Mouse (Mus musculus) intestine, postnatal 0 days (tissue): ENCODE results near the gene Nfe2l3. TPM values are rescaled to one million over a fixed set of nuclear protein-coding genes. Genes with fewer than 3 reads are reported as not detected.
A peak's percentile ranks its signal among the peaks of the same experiment; 100 is the strongest.
"Not testable (repeated sequence)": the region's sequence is repeated elsewhere in the genome, so short reads cannot be mapped to it uniquely, and the experiment has no call there.

Experiments used
- ATAC-seq: fragments of 200-750 bp; cut with Nextera tagmentation; 2 replicates; pipeline ENCODE4 v1.8.0; 2017; ENCODE audit warnings: mild to moderate bottlenecking, moderate TSS enrichment, moderate library complexity
- H3K27ac ChIP-seq: fragments of 300-500 bp; sonication (generic); 2 replicates; pipeline ENCODE4 v1.5.1; 2014; ENCODE audit warnings: mild to moderate bottlenecking, low read depth, low read length, moderate library complexity
- H3K27me3 ChIP-seq: fragments of 300-500 bp; sonication (generic); replicated peaks from 2 replicates; pipeline ENCODE4 v1.6.1; 2014; ENCODE audit warnings: low read length, mixed read lengths; ENCODE audit not compliant: control insufficient read depth, insufficient read depth
- H3K36me3 ChIP-seq: fragments of 300-500 bp; sonication (generic); 2 replicates; pipeline ENCODE4 v1.6.1; 2014; ENCODE audit warnings: mild to moderate bottlenecking, moderate library complexity; ENCODE audit not compliant: control insufficient read depth, insufficient read depth
- H3K4me1 ChIP-seq: fragments of 300-500 bp; sonication (generic); replicated peaks from 2 replicates; pipeline ENCODE4 v1.6.1; 2014; ENCODE audit warnings: antibody characterized with exemption, low read length, mixed read lengths; ENCODE audit not compliant: control insufficient read depth, insufficient read depth
- H3K4me2 ChIP-seq: fragments of 300-500 bp; sonication (generic); replicated peaks from 2 replicates; pipeline ENCODE4 v1.6.1; 2014; ENCODE audit warnings: low read depth, mild to moderate bottlenecking, moderate library complexity
- H3K4me3 ChIP-seq: fragments of 300-500 bp; sonication (generic); 2 replicates; pipeline ENCODE4 v1.5.1; 2014; ENCODE audit warnings: low read depth, low read length
- H3K9ac ChIP-seq: fragments of 300-500 bp; sonication (generic); 2 replicates; pipeline ENCODE4 v1.6.1; 2014; ENCODE audit warnings: mild to moderate bottlenecking, low read depth, low read length
- H3K9me3 ChIP-seq: fragments of 300-500 bp; sonication (generic); 2 replicates; pipeline ENCODE4 v1.6.1; 2016; ENCODE audit warnings: mixed run types; ENCODE audit not compliant: control insufficient read depth
- CTCF ChIP-seq: sonication (generic); IDR thresholded peaks from 2 replicates; pipeline ENCODE4 v1.5.1; 2016; ENCODE audit warnings: low read depth, mild to moderate bottlenecking, control low read depth, antibody characterized with exemption, moderate library complexity
- WGBS: fragments of 180-500 bp; shearing (Covaris S2); extraction: QIAGEN DNeasy Blood & Tissue Kit; methylation state at CpG from one replicate; pipeline ENCODE4 v1.1.7; 2014; 5-methylcytosine and 5-hydroxymethylcytosine counted together
- polyA plus RNA-seq: library from polyadenylated mRNA; unstranded; fragments of >200 nt; fragmentation: Nextera tagmentation; extraction: Ambion mirVana; gene quantifications from 2 replicates; pipeline ENCODE4 v1.2.1, GENCODE M21; 2015

Gene Nfe2l3
- 0.99 and 1.1 TPM in 2 replicates for polyA plus RNA-seq

DNA sequence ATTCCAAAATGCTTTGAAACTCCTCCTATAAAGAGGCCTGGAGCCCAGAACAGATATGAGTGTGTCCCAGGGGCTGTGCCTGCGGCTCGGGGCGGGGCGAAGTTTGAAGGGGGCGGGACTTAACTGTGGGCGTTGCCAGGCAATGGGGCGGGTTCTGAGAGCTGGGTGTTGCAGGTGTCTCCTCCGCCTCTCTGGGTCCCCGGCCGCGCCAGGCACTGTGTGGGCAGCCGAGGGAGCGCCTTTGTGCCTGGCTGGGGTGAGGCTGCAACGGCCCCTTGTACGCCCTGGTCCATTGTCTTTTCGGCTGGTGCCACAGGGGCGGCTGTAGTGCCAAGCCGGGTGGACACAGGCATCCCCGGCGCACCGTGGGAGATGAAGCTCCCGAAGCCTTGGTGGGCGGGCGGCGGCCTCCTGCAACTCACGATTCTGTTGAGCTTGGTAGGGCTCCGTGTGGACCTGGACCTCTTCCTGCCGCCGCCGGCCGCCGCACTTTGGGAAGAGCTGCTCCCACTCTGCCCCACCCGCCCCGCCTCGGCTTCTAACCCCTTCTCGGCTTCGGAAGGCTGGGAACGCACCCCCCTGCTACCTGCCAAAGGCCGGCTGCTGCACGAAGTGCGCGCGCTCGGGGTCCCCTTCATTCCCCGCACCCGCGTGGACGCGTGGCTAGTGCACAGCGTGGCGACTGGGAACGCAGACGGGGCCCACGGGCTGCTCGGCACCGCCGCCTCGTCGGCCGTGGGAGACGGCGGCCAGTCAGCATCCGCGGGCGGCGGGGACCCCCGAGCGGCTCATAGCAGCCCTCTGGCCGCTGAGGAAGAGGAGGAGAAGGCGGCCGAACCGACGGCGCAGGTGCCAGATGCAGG is at the start of gene Nfe2l3:
Gene Nfe2l3 (plus strand): TSS at position 136 of the 863 bp plus-strand sequence.
- Histone ChIP-seq H3K9me3 (no peaks in the 10 kb centered on the region), H3K9ac (peak within 1 kb of the TSS; percentile 28; the same call in 1 of the 2 replicates), H3K4me3 (peak within 1 kb of the TSS; percentile 49), H3K36me3 (no peaks in the 10 kb centered on the region), H3K27ac (no peak within 1 kb of the TSS), H3K4me1 (no peaks in the 10 kb centered on the region), H3K4me2 (peak within 1 kb of the TSS; percentile 81), H3K27me3 (peaks cover 38% of the 10 kb centered on the region)
- TF ChIP-seq CTCF, result no peak
- peak; percentile 80 for ATAC-seq
- 2% methylated on average over 74 of the region's 74 CpGs for WGBS

DNA sequence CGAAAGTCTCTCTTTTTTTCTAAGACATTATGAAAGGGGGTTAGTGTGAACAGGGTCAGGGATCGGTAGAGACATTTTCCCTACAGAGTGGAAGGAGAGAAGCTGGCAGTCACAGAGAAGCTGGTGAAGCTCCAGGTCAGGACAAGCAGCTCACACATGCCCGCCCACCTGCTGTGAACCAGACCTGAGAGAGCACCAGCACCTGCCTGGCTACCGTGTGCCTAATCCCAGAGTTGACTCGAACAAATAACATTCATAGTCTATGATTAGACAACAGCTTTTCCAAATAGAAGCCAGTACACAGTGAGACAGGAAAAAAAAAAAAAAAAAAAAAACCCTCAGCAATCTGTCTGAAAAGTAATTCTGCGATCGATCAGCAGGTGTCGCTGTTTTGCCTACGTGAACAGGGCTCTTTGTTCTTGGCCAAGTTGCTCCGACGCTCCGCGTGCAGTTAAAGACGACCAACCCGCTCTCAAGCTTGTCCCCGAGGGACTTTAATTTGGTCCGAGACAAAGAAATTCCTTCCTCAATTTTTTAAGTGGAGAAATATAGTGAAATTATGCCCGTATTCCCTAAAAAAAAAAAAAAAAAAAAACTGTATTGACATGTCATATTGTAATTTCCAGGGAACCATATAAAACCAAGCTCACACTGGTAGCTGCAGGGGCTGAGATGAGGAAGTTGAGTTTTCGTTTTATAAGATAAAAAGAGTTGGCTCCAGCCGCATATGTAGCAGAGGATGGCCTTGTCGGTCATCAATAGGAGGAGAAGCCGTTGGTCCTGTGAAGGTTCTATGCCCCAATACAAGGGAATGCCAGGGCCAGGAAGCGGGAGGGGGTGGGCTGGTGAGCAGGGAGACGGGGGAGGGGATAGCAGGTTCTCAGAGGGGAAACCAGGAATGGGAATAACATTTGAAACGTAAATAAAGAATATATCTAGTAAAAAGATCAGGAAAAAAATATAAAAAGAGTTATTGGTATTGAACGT is 48.4 kb upstream of the Nfe2l3 start:
- Histone ChIP-seq H3K4me3 (no peak overlapping the region), H3K4me2 (peak overlapping the region; percentile 32; the same call in 1 of the 2 replicates), H3K27ac (no peak overlapping the region), H3K4me1 (no peaks in the 10 kb centered on the region), H3K9ac (no peak overlapping the region), H3K9me3 (no peaks in the 10 kb centered on the region), H3K27me3 (no peaks in the 10 kb centered on the region), H3K36me3 (no peaks in the 10 kb centered on the region)
- ATAC-seq, result no peak
- peak; percentile 84 for TF ChIP-seq CTCF
- 18% methylated on average over 26 of the region's 26 CpGs for WGBS

DNA sequence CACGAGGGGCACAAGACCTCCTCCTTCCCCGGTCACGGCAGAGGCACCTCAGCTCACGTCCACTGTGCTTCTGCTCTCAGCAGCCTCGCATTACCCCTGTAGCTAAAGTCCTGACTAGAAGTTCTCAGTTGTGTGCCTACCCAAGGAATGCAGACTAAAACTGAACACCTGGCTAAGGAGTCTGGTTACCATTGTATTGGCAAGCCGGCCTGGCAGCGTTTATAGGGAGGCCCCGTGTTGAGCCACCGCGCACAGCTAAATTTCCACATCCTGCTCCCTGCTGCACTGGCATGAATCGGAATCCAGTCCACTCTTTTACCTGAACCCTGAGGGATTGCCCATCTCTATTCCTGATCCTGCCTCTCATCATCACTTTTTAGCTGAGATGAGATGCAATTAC is 42.0 kb upstream of the Nfe2l3 start:
- Histone ChIP-seq H3K9ac (no peak overlapping the region), H3K9me3 (no peaks in the 10 kb centered on the region), H3K4me1 (no peaks in the 10 kb centered on the region), H3K27me3 (no peaks in the 10 kb centered on the region), H3K4me2 (no peak overlapping the region), H3K4me3 (no peak overlapping the region), H3K36me3 (no peaks in the 10 kb centered on the region), H3K27ac (no peak overlapping the region)
- TF ChIP-seq CTCF, result no peak
- no peak for ATAC-seq
- WGBS, result 76% methylated on average over 11 of the region's 11 CpGs

DNA sequence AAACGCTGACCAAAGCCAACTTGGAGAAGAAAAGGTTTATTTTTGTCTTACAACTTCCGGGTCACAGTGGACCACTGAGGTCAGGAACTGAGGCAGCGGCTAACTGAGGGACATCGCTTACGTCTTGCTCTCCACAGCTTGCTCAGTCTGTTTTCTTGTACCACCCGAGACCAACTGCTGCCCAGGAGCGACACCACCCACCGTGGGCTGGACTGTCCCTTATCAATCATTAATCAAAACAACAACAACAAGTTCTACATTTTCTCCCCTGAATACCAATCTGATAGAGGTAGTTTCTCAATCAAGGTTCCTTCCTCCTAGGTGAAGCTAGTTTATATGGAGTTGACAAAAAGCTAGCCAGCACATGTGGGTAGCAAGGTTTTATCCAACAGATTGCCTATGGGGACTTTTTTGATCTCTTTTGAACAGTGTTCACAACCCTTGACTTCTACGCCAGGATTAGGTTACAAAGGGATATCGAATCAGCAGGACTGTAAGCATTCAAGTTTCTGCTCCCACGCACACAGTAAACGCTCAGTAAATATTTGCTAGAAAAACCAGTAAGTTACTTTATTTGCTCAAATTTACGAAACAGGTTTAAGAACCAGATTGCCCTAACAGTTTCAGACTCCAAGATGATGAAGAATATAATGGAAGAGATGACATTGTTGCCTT is 40.5 kb upstream of the Nfe2l3 start:
- Histone ChIP-seq H3K4me2 (no peak overlapping the region), H3K27me3 (no peaks in the 10 kb centered on the region), H3K36me3 (no peaks in the 10 kb centered on the region), H3K27ac (no peak overlapping the region), H3K4me1 (no peaks in the 10 kb centered on the region), H3K9me3 (no peaks in the 10 kb centered on the region), H3K9ac (no peak overlapping the region), H3K4me3 (no peak overlapping the region)
- WGBS, result 66% methylated on average over 13 of the region's 13 CpGs
- no peak for ATAC-seq
- no peak for TF ChIP-seq CTCF

DNA sequence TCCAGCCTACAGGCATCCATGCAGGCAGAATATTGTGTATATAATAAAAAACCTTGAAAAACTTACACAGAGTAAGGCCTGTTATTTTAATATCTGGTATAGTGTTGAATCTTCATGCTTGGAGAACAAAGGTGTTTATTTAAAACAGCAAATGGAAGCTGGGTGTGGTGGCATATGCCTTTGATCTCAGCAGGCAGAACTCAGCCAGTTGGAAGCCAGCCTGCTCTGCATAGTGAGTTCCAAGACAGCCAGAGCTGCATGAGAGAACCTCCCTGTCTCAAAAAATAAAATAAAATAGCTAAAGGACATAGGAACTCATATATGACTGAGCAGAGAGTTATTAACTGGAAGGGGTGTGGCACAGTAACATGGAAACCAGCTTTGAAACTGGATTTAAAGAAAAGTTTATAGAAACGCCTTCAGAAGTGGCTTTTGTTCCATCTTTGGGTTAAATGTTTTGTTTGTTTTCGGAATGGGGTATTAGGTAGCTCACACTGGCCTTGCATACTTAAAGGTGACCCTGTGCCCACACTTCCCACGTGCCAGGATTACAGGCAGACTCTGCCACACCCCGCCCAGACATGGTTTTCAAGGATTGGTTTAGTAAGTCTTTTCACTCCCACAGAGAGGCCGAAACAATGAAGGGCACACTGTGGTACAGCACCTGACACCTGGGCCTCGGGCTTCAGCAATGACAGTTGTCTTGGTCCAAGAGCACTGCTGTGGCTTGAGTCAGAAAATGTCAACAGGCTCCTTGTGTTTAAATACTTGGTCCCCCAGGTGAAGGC is 38.9 kb upstream of the Nfe2l3 start:
- no peak for TF ChIP-seq CTCF
- ATAC-seq, result no peak
- Histone ChIP-seq H3K4me3 (no peak overlapping the region), H3K36me3 (no peaks in the 10 kb centered on the region), H3K9ac (no peak overlapping the region), H3K4me2 (no peak overlapping the region), H3K27ac (no peak overlapping the region), H3K9me3 (no peaks in the 10 kb centered on the region), H3K27me3 (no peaks in the 10 kb centered on the region), H3K4me1 (no peaks in the 10 kb centered on the region)
- WGBS, result 57% methylated on average over 6 of the region's 6 CpGs

DNA sequence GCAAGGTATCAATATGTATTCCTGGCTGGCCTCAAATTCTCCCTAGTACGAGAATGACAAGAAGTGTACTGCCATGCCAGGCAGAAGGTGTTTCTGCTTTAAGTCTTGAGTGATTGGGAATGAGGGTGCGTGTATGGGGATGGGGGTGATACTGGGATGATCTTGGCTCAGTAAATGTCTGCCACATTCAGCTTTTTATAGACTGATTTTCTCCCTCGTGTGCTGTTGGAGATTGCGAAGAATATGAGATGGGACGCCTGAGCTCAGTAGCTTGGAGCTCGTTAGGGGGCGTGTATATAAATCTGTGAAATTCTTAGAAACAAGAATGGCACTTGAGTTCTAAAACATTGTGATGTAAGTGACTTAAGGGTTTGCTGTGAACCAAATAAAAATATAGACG is 38.1 kb upstream of the Nfe2l3 start:
- H3K4me1 ChIP-seq, H3K9ac ChIP-seq, H3K27me3 ChIP-seq, H3K4me3 ChIP-seq, H3K36me3 ChIP-seq, ATAC-seq, H3K9me3 ChIP-seq, H3K27ac ChIP-seq, H3K4me2 ChIP-seq: not testable (repeated sequence)
- WGBS, result 90% methylated on average over 8 of the region's 8 CpGs

DNA sequence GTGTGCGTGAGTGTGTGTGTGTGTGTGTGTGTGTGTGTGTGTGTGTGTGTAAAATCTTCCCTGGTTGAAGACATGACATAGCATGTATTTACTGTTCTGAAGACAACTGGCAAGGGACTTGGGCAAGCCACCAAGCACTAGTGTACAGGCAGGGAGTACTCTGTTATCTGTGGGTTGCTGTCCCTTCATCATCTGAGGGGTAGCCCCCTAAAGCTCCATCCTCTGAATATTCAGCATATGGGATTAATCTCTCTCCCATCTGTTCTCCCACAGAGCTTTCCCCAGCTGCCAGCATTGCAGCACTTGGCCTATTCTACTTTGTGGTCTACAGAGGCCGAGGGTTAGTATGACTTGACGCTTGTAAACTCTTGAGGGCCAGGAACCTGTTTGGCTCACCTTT is 37.5 kb upstream of the Nfe2l3 start:
- H3K27me3 ChIP-seq, H3K36me3 ChIP-seq, H3K9me3 ChIP-seq, ATAC-seq, H3K4me1 ChIP-seq, H3K9ac ChIP-seq, H3K27ac ChIP-seq, H3K4me3 ChIP-seq, H3K4me2 ChIP-seq: not testable (repeated sequence)
- 73% methylated on average over 3 of the region's 3 CpGs for WGBS
